Mouse (Mus musculus) retina, postnatal 1 day (tissue): ENCODE results near the gene Polr2h.
A peak's percentile ranks its signal among the peaks of the same experiment; 100 is the strongest.
"Not testable (repeated sequence)": the region's sequence is repeated elsewhere in the genome, so short reads cannot be mapped to it uniquely, and the experiment has no call there.

Experiments
- DNase-seq: peaks from one replicate; pipeline ENCODE4 v3.0.0-alpha.2; 2012

Polr2h gene

GRCm38 (mm10) chr16:20717181-20717977 lies at the start of gene Polr2h, which contains the start of gene Clcn2:
Polr2h (plus strand) TSS chr16:20717665.
Clcn2 (minus strand) TSS chr16:20717746.
- DNase-seq, result peak; percentile 97

- not testable (repeated sequence) for DNase-seq
Observed at GRCm38 (mm10) chr16:20668013-20668412, 49.5 kb upstream of the Polr2h start, which contains the start of gene Eif4g1. Eif4g1 (plus strand) TSS chr16:20668313.

- no peak for DNase-seq
Observed at GRCm38 (mm10) chr16:20670291-20670690, 47.2 kb upstream of the Polr2h start.

GRCm38 (mm10) chr16:20671886-20672285 lies 45.6 kb upstream of the Polr2h start:
- peak; percentile 14 for DNase-seq

- peak; percentile 96 for DNase-seq
Observed at GRCm38 (mm10) chr16:20672500-20672902, 45.0 kb upstream of the Polr2h start.

GRCm38 (mm10) chr16:20672965-20673705 lies 44.3 kb upstream of the Polr2h start:
- DNase-seq, result peak; percentile 67

- peak; percentile 10 for DNase-seq
Observed at GRCm38 (mm10) chr16:20673706-20674303, 43.7 kb upstream of the Polr2h start.

GRCm38 (mm10) chr16:20675213-20675612 lies 42.3 kb upstream of the Polr2h start:
- DNase-seq, result no peak

- DNase-seq, result no peak
Observed at GRCm38 (mm10) chr16:20676702-20677101, 40.8 kb upstream of the Polr2h start.

GRCm38 (mm10) chr16:20677380-20677779 lies 40.1 kb upstream of the Polr2h start:
- no peak for DNase-seq

GRCm38 (mm10) chr16:20677974-20678675 lies 39.3 kb upstream of the Polr2h start:
- peak; percentile 16 for DNase-seq

- DNase-seq, result no peak
Observed at GRCm38 (mm10) chr16:20690774-20691173, 26.7 kb upstream of the Polr2h start.

- no peak for DNase-seq
Observed at GRCm38 (mm10) chr16:20691617-20692016, 25.8 kb upstream of the Polr2h start.

- no peak for DNase-seq
Observed at GRCm38 (mm10) chr16:20692241-20692965, 25.1 kb upstream of the Polr2h start.

GRCm38 (mm10) chr16:20693111-20693701 lies 24.3 kb upstream of the Polr2h start, which contains the start of gene Fam131a:
Fam131a (plus strand) TSS chr16:20693241.
- DNase-seq, result peak; percentile 95

- DNase-seq, result no peak
Observed at GRCm38 (mm10) chr16:20694781-20695180, 22.7 kb upstream of the Polr2h start.

- peak; percentile 94 for DNase-seq
Observed at GRCm38 (mm10) chr16:20695622-20696323, 21.7 kb upstream of the Polr2h start.

GRCm38 (mm10) chr16:20699266-20699665 lies 18.2 kb upstream of the Polr2h start:
- DNase-seq, result no peak

GRCm38 (mm10) chr16:20700036-20700435 lies 17.4 kb upstream of the Polr2h start:
- DNase-seq, result no peak

- DNase-seq, result no peak
Observed at GRCm38 (mm10) chr16:20701316-20701715, 16.1 kb upstream of the Polr2h start.
